Mouse (Mus musculus): ENCODE results near the gene 2310011J03Rik. TPM values are rescaled to one million over a fixed set of nuclear protein-coding genes. Genes with fewer than 3 reads are reported as not detected.

2310011J03Rik gene
- polyA plus RNA-seq, 1 experiment from 2014 or later = 46.6 TPM

- peak overlapping the region; percentile 58 for H3K27ac ChIP-seq (ENCODE audit: low read length)
- peak overlapping the region; percentile 41 for H3K4me3 ChIP-seq (replicated peaks; ENCODE audit: low read length)
- peak overlapping the region; percentile 61 for H3K4me2 ChIP-seq (ENCODE audit: low read depth, low read length)
Observed at GRCm38 (mm10) chr10:80344131-80344661, 23.9 kb upstream of the 2310011J03Rik start.

GRCm38 (mm10) chr10:80343425-80343895 is 23.1 kb upstream of the 2310011J03Rik start:
- Histone ChIP-seq H3K4me1 (ENCODE audit: control insufficient read depth, insufficient read depth, low read length) (peaks cover 61% of the 10 kb centered on the region), H3K4me2 (ENCODE audit: low read depth, low read length) (peak overlapping the region; percentile 61), H3K4me3 (replicated peaks; ENCODE audit: low read length) (peak overlapping the region; percentile 41), H3K36me3 (ENCODE audit: control insufficient read depth, insufficient read depth, low read length) (no peaks in the 10 kb centered on the region), H3K27me3 (ENCODE audit: control insufficient read depth, insufficient read depth, low read length) (peaks cover 49% of the 10 kb centered on the region), H3K9ac (ENCODE audit: low read length) (peak overlapping the region; percentile 55; the same call in 1 of the 2 replicates), H3K9me3 (replicated peaks; ENCODE audit: control insufficient read depth, low read length) (no peaks in the 10 kb centered on the region), H3K27ac (ENCODE audit: low read length) (peak overlapping the region; percentile 81)
- 25% methylated on average over 13 of the region's 13 CpGs for WGBS
- peak; percentile 5; the same call in 1 of the 2 replicates for ATAC-seq (ENCODE audit: insufficient read depth, low FRiP score)

More at GRCm38 (mm10) chr10:80344131-80344661, 23.9 kb upstream of the 2310011J03Rik start:
- Histone ChIP-seq H3K9ac (ENCODE audit: low read length) (no peak overlapping the region), H3K4me1 (ENCODE audit: control insufficient read depth, insufficient read depth, low read length) (peaks cover 67% of the 10 kb centered on the region), H3K27me3 (ENCODE audit: control insufficient read depth, insufficient read depth, low read length) (peaks cover 53% of the 10 kb centered on the region), H3K9me3 (replicated peaks; ENCODE audit: control insufficient read depth, low read length) (no peaks in the 10 kb centered on the region), H3K36me3 (ENCODE audit: control insufficient read depth, insufficient read depth, low read length) (no peaks in the 10 kb centered on the region)
- ATAC-seq (ENCODE audit: insufficient read depth, low FRiP score) = no peak
- 34% methylated on average over 9 of the region's 9 CpGs for WGBS

- Histone ChIP-seq H3K4me1 (ENCODE audit: control insufficient read depth, insufficient read depth, low read length) (peaks cover 55% of the 10 kb centered on the region), H3K4me3 (replicated peaks; ENCODE audit: low read length) (peak overlapping the region; percentile 41), H3K9ac (ENCODE audit: low read length) (peak overlapping the region; percentile 61), H3K27ac (ENCODE audit: low read length) (peak overlapping the region; percentile 81), H3K27me3 (ENCODE audit: control insufficient read depth, insufficient read depth, low read length) (peaks cover 43% of the 10 kb centered on the region), H3K36me3 (ENCODE audit: control insufficient read depth, insufficient read depth, low read length) (no peaks in the 10 kb centered on the region), H3K9me3 (replicated peaks; ENCODE audit: control insufficient read depth, low read length) (no peaks in the 10 kb centered on the region), H3K4me2 (ENCODE audit: low read depth, low read length) (peak overlapping the region; percentile 61)
- under 1% methylated on average over 30 of the region's 33 CpGs for WGBS
- ATAC-seq (ENCODE audit: insufficient read depth, low FRiP score) = peak; percentile 64
Observed at GRCm38 (mm10) chr10:80342749-80343424, 22.6 kb upstream of the 2310011J03Rik start.

GRCm38 (mm10) chr10:80342305-80342748 is 22.0 kb upstream of the 2310011J03Rik start:
- H3K9ac ChIP-seq (ENCODE audit: low read length) = peak overlapping the region; percentile 61
- H3K4me2 ChIP-seq (ENCODE audit: low read depth, low read length) = peak overlapping the region; percentile 61
- H3K4me1 ChIP-seq (ENCODE audit: control insufficient read depth, insufficient read depth, low read length) = peaks cover 50% of the 10 kb centered on the region
- peak; percentile 0; the same call in 1 of the 2 replicates for ATAC-seq (ENCODE audit: insufficient read depth, low FRiP score)
- peak overlapping the region; percentile 41 for H3K4me3 ChIP-seq (replicated peaks; ENCODE audit: low read length)
- 3% methylated on average over 26 of the region's 26 CpGs for WGBS
- H3K36me3 ChIP-seq (ENCODE audit: control insufficient read depth, insufficient read depth, low read length) = no peaks in the 10 kb centered on the region
- H3K27ac ChIP-seq (ENCODE audit: low read length) = peak overlapping the region; percentile 81; the same call in 1 of the 2 replicates
- peaks cover 39% of the 10 kb centered on the region for H3K27me3 ChIP-seq (ENCODE audit: control insufficient read depth, insufficient read depth, low read length)
- H3K9me3 ChIP-seq (replicated peaks; ENCODE audit: control insufficient read depth, low read length) = no peaks in the 10 kb centered on the region

- Histone ChIP-seq H3K9me3 (replicated peaks; ENCODE audit: control insufficient read depth, low read length) (no peaks in the 10 kb centered on the region), H3K9ac (ENCODE audit: low read length) (peak overlapping the region; percentile 61), H3K27me3 (ENCODE audit: control insufficient read depth, insufficient read depth, low read length) (peaks cover 37% of the 10 kb centered on the region), H3K36me3 (ENCODE audit: control insufficient read depth, insufficient read depth, low read length) (no peaks in the 10 kb centered on the region), H3K27ac (ENCODE audit: low read length) (no peak overlapping the region), H3K4me1 (ENCODE audit: control insufficient read depth, insufficient read depth, low read length) (peaks cover 48% of the 10 kb centered on the region), H3K4me3 (replicated peaks; ENCODE audit: low read length) (peak overlapping the region; percentile 41), H3K4me2 (ENCODE audit: low read depth, low read length) (peak overlapping the region; percentile 61)
- 10% methylated on average over 47 of the region's 47 CpGs for WGBS
- ATAC-seq (ENCODE audit: insufficient read depth, low FRiP score) = no peak
Observed at GRCm38 (mm10) chr10:80341491-80342304, 21.4 kb upstream of the 2310011J03Rik start.

- ATAC-seq (ENCODE audit: insufficient read depth, low FRiP score) = no peak
- no peaks in the 10 kb centered on the region for H3K36me3 ChIP-seq (ENCODE audit: control insufficient read depth, insufficient read depth, low read length)
- peaks cover 37% of the 10 kb centered on the region for H3K27me3 ChIP-seq (ENCODE audit: control insufficient read depth, insufficient read depth, low read length)
- no peak overlapping the region for H3K4me2 ChIP-seq (ENCODE audit: low read depth, low read length)
- no peak overlapping the region for H3K27ac ChIP-seq (ENCODE audit: low read length)
- no peak overlapping the region for H3K4me3 ChIP-seq (replicated peaks; ENCODE audit: low read length)
- H3K9ac ChIP-seq (ENCODE audit: low read length) = no peak overlapping the region
- peaks cover 48% of the 10 kb centered on the region for H3K4me1 ChIP-seq (ENCODE audit: control insufficient read depth, insufficient read depth, low read length)
- 30% methylated on average over 21 of the region's 21 CpGs for WGBS
- no peaks in the 10 kb centered on the region for H3K9me3 ChIP-seq (replicated peaks; ENCODE audit: control insufficient read depth, low read length)
Observed at GRCm38 (mm10) chr10:80341026-80341425, 20.7 kb upstream of the 2310011J03Rik start.

GRCm38 (mm10) chr10:80339941-80340750 is 19.8 kb upstream of the 2310011J03Rik start:
- H3K27me3 ChIP-seq (ENCODE audit: control insufficient read depth, insufficient read depth, low read length) = peaks cover 33% of the 10 kb centered on the region
- no peak overlapping the region for H3K9ac ChIP-seq (ENCODE audit: low read length)
- no peak overlapping the region for H3K27ac ChIP-seq (ENCODE audit: low read length)
- peak; percentile 21; the same call in 1 of the 2 replicates for ATAC-seq (ENCODE audit: insufficient read depth, low FRiP score)
- H3K4me3 ChIP-seq (replicated peaks; ENCODE audit: low read length) = 0 out of 2 replicates have a peak overlapping the region, but pooled peaks have one; percentile 21
- peaks cover 42% of the 10 kb centered on the region for H3K4me1 ChIP-seq (ENCODE audit: control insufficient read depth, insufficient read depth, low read length)
- WGBS = 24% methylated on average over 19 of the region's 19 CpGs
- H3K36me3 ChIP-seq (ENCODE audit: control insufficient read depth, insufficient read depth, low read length) = no peaks in the 10 kb centered on the region
- peak overlapping the region; percentile 36 for H3K4me2 ChIP-seq (ENCODE audit: low read depth, low read length)
- H3K9me3 ChIP-seq (replicated peaks; ENCODE audit: control insufficient read depth, low read length) = no peaks in the 10 kb centered on the region

- WGBS = 81% methylated on average over 12 of the region's 12 CpGs
- Histone ChIP-seq H3K27me3 (ENCODE audit: control insufficient read depth, insufficient read depth, low read length) (peaks cover 10% of the 10 kb centered on the region), H3K27ac (ENCODE audit: low read length) (no peak overlapping the region), H3K9ac (ENCODE audit: low read length) (no peak overlapping the region), H3K36me3 (ENCODE audit: control insufficient read depth, insufficient read depth, low read length) (no peaks in the 10 kb centered on the region), H3K4me3 (replicated peaks; ENCODE audit: low read length) (no peak overlapping the region), H3K9me3 (replicated peaks; ENCODE audit: control insufficient read depth, low read length) (no peaks in the 10 kb centered on the region), H3K4me1 (ENCODE audit: control insufficient read depth, insufficient read depth, low read length) (peaks cover 17% of the 10 kb centered on the region), H3K4me2 (ENCODE audit: low read depth, low read length) (no peak overlapping the region)
- ATAC-seq (ENCODE audit: insufficient read depth, low FRiP score) = no peak
Observed at GRCm38 (mm10) chr10:80336263-80336662, 15.9 kb upstream of the 2310011J03Rik start.

Data from stomach, embryonic 16.5 days (tissue).